8 mouse cellular contexts compared by ENCODE assay signal in genomic region chr12:105010213-105010790, GRCm38 (mm10). TPM values are rescaled to one million over a fixed set of nuclear protein-coding genes. Genes with fewer than 3 reads are reported as not detected.
DNase-seq lines count a peak whose midpoint lies in the region; ATAC-seq and TF ChIP-seq lines count a peak whose summit lies in the region.

No protein-coding gene starts in this region.

- H3K27me3 ChIP-seq in kidney, postnatal 0 days (ENCODE audit: insufficient read depth, low read length) = no peaks in the 10 kb centered on the region
- H3K27me3 ChIP-seq in embryonic facial prominence, embryonic 12.5 days = peaks cover 49% of the 10 kb centered on the region
- peaks cover 20% of the 10 kb centered on the region for H3K27me3 ChIP-seq in limb, embryonic 11.5 days (ENCODE audit: control insufficient read depth, insufficient read depth, low read length)
- H3K27me3 ChIP-seq in neural tube, embryonic 14.5 days (ENCODE audit: control insufficient read depth, insufficient read depth, low read length) = peaks cover 22% of the 10 kb centered on the region

- no peak overlapping the region for H3K27ac ChIP-seq in kidney, postnatal 0 days
- H3K27ac ChIP-seq in embryonic facial prominence, embryonic 12.5 days = no peak overlapping the region
- H3K27ac ChIP-seq in limb, embryonic 11.5 days (replicated peaks; ENCODE audit: low read depth, low read length) = no peak overlapping the region
- no peak overlapping the region for H3K27ac ChIP-seq in neural tube, embryonic 14.5 days (ENCODE audit: low read depth, low read length)

- H3K9ac ChIP-seq in kidney, postnatal 0 days (ENCODE audit: low read depth, low read length) = peak overlapping the region; percentile 66
- H3K9ac ChIP-seq in embryonic facial prominence, embryonic 12.5 days = peak overlapping the region; percentile 63; the same call in 1 of the 2 replicates
- H3K9ac ChIP-seq in limb, embryonic 11.5 days (ENCODE audit: low read length) = peak overlapping the region; percentile 22; the same call in 1 of the 2 replicates
- H3K9ac ChIP-seq in neural tube, embryonic 14.5 days (replicated peaks; ENCODE audit: low read depth, low read length) = no peak overlapping the region

- H3K4me1 ChIP-seq in kidney, postnatal 0 days (replicated peaks; ENCODE audit: insufficient read depth, low read length) = peaks cover 7% of the 10 kb centered on the region; the same call in 1 of the 2 replicates
- H3K4me1 ChIP-seq in embryonic facial prominence, embryonic 12.5 days = peaks cover 17% of the 10 kb centered on the region
- peaks cover 17% of the 10 kb centered on the region for H3K4me1 ChIP-seq in limb, embryonic 11.5 days (ENCODE audit: control insufficient read depth, insufficient read depth, low read length)
- H3K4me1 ChIP-seq in neural tube, embryonic 14.5 days (ENCODE audit: control insufficient read depth, insufficient read depth, low read length) = peaks cover 4% of the 10 kb centered on the region; the same call in 1 of the 2 replicates

- ATAC-seq in kidney, postnatal 0 days (replicated peaks; ENCODE audit: low FRiP score, low read depth) = no peak
- ATAC-seq in embryonic facial prominence, embryonic 12.5 days (ENCODE audit: insufficient number of reproducible peaks, insufficient read depth, low FRiP score, low TSS enrichment) = peak; percentile 28; the same call in 1 of the 2 replicates
- ATAC-seq in limb, embryonic 11.5 days (ENCODE audit: insufficient number of reproducible peaks, low FRiP score, low TSS enrichment, low read depth) = peak; percentile 18; the same call in 1 of the 2 replicates
- ATAC-seq in neural tube, embryonic 14.5 days (ENCODE audit: low read depth) = no peak

- intact Hi-C loops in left cerebral cortex, postnatal 25 days (cut with DNase I) = no loop called here

- H3K9me3 ChIP-seq in kidney, postnatal 0 days (replicated peaks; ENCODE audit: low read length) = no peaks in the 10 kb centered on the region
- no peaks in the 10 kb centered on the region for H3K9me3 ChIP-seq in embryonic facial prominence, embryonic 12.5 days
- no peaks in the 10 kb centered on the region for H3K9me3 ChIP-seq in limb, embryonic 11.5 days (ENCODE audit: control insufficient read depth, low read length)
- H3K9me3 ChIP-seq in neural tube, embryonic 14.5 days (ENCODE audit: control insufficient read depth, low read length) = no peaks in the 10 kb centered on the region

- peak overlapping the region; percentile 90 for H3K4me2 ChIP-seq in kidney, postnatal 0 days (ENCODE audit: low read length)
- peak overlapping the region; percentile 98 for H3K4me2 ChIP-seq in embryonic facial prominence, embryonic 12.5 days (replicated peaks)
- peak overlapping the region; percentile 100 for H3K4me2 ChIP-seq in limb, embryonic 11.5 days (ENCODE audit: low read depth, severe bottlenecking)
- H3K4me2 ChIP-seq in neural tube, embryonic 14.5 days (ENCODE audit: low read depth, low read length) = peak overlapping the region; percentile 97

- no peak for TF ChIP-seq CTCF in kidney, postnatal 0 days (IDR thresholded peaks at IDR 0.05; ENCODE audit: low read depth)

- no peaks in the 10 kb centered on the region for H3K36me3 ChIP-seq in kidney, postnatal 0 days (ENCODE audit: insufficient read depth, low read length)
- H3K36me3 ChIP-seq in embryonic facial prominence, embryonic 12.5 days = no peaks in the 10 kb centered on the region
- no peaks in the 10 kb centered on the region for H3K36me3 ChIP-seq in limb, embryonic 11.5 days (ENCODE audit: control insufficient read depth, insufficient read depth, low read length)
- no peaks in the 10 kb centered on the region for H3K36me3 ChIP-seq in neural tube, embryonic 14.5 days (ENCODE audit: control insufficient read depth, insufficient read depth, low read length)

- 21% methylated on average over 9 of the region's 9 CpGs for WGBS in kidney, postnatal 0 days
- WGBS in embryonic facial prominence, embryonic 12.5 days = 16% methylated on average over 9 of the region's 9 CpGs
- 15% methylated on average over 9 of the region's 9 CpGs for WGBS in limb, embryonic 11.5 days
- 14% methylated on average over 9 of the region's 9 CpGs for WGBS in neural tube, embryonic 14.5 days

- H3K4me3 ChIP-seq in kidney, postnatal 0 days (replicated peaks; ENCODE audit: low read depth, low read length) = peak overlapping the region; percentile 71
- H3K4me3 ChIP-seq in embryonic facial prominence, embryonic 12.5 days = peak overlapping the region; percentile 60
- H3K4me3 ChIP-seq in limb, embryonic 11.5 days (ENCODE audit: low read depth, low read length) = peak overlapping the region; percentile 62
- H3K4me3 ChIP-seq in neural tube, embryonic 14.5 days (ENCODE audit: low read depth, low read length) = peak overlapping the region; percentile 48

- no peak for DNase-seq in kidney, postnatal 0 days (ENCODE audit: low spot score)
- DNase-seq in kidney, postnatal 36 days = no peak
- no peak for DNase-seq in limb, embryonic 11.5 days (ENCODE audit: low spot score)
- no peak for DNase-seq in left cerebral cortex, postnatal 25 days (ENCODE audit: low spot score in 2 of 2)
- no peak for DNase-seq in thymus, postnatal 10 days (ENCODE audit: low spot score in 2 of 2)
- DNase-seq in lung, adult 18-20 months = no peak

RNA-seq across cellular contexts. Expression of gene Syne3, which starts 0.7 kb away (rescaled TPM):
- polyA plus RNA-seq in kidney, postnatal 0 days (2015; fragmentation: Nextera tagmentation; extraction: Ambion mirVana) = 1.0 and 1.3 TPM in 2 replicates
- 0.64 and 0.79 TPM in 2 replicates for polyA plus RNA-seq in embryonic facial prominence, embryonic 12.5 days (2016; fragmentation: Nextera tagmentation; extraction: Ambion mirVana)
- polyA plus RNA-seq in limb, embryonic 11.5 days (2014; fragmentation: Nextera tagmentation; extraction: Ambion mirVana) = 0.20 and 0.31 TPM in 2 replicates
- polyA plus RNA-seq in neural tube, embryonic 14.5 days (2014; fragmentation: Nextera tagmentation; extraction: Ambion mirVana) = 0.23 and 0.26 TPM in 2 replicates
- total RNA-seq in left cerebral cortex, postnatal 25 days (2021) = 1 to 10 TPM in 1 of 2 experiments, under 1 TPM in 1; 0.98 to 1.3 TPM

RNA-seq across cellular contexts. Expression of gene Glrx5, which starts 22.2 kb away (rescaled TPM):
- polyA plus RNA-seq in kidney, postnatal 0 days (2015; fragmentation: Nextera tagmentation; extraction: Ambion mirVana) = 222 and 225 TPM in 2 replicates
- 188 and 196 TPM in 2 replicates for polyA plus RNA-seq in embryonic facial prominence, embryonic 12.5 days (2016; fragmentation: Nextera tagmentation; extraction: Ambion mirVana)
- 189 and 202 TPM in 2 replicates for polyA plus RNA-seq in limb, embryonic 11.5 days (2014; fragmentation: Nextera tagmentation; extraction: Ambion mirVana)
- 190 and 200 TPM in 2 replicates for polyA plus RNA-seq in neural tube, embryonic 14.5 days (2014; fragmentation: Nextera tagmentation; extraction: Ambion mirVana)
- total RNA-seq in left cerebral cortex, postnatal 25 days (2021) = 10 to 100 TPM; 50.8 to 53.6 TPM

Comparison
In these comparisons a context has a peak if more than half of its experiments do, and no peak if none do; other contexts are left out.
1. ATAC-seq: peak in embryonic facial prominence, embryonic 12.5 days (single experiment) and limb, embryonic 11.5 days (single experiment); none in kidney, postnatal 0 days (single experiment) and neural tube, embryonic 14.5 days (single experiment).
2. Peak in every context shown above with its lines, with median percentiles within 50 percentile points of each other: H3K4me2 ChIP-seq and H3K4me3 ChIP-seq.